Mouse (Mus musculus) gastrocnemius, adult 18-20 months (tissue): ENCODE measurements around the gene Gss. TPM values are rescaled to one million over a fixed set of nuclear protein-coding genes. Genes with fewer than 3 reads are reported as not detected.
"Not testable (repeated sequence)": the region's sequence is repeated elsewhere in the genome, so short reads cannot be mapped to it uniquely, and the experiment has no call there.

Experiments
- DNase-seq: peaks from one replicate; pipeline ENCODE4 v3.0.0; 2021; ENCODE audit warnings: low spot score
- total RNA-seq, 2 experiments: library from RNA; stranded (reverse); gene quantifications; 2 replicates each; pipeline ENCODE4 v1.2.3; 2021

The Gss gene
- total RNA-seq, 2 experiments from 2014 or later, result 5.2 to 6.2 TPM

GRCm38 (mm10) chr2:155619817-155620216 lies 27.2 kb upstream of the Gss start:
- DNase-seq, result peak; percentile 88

- no peak for DNase-seq
Observed at GRCm38 (mm10) chr2:155616971-155617370, 24.4 kb upstream of the Gss start.

GRCm38 (mm10) chr2:155613953-155614352 lies 21.3 kb upstream of the Gss start:
- DNase-seq, result no peak

- DNase-seq, result peak; percentile 56
Observed at GRCm38 (mm10) chr2:155613326-155613755, 20.7 kb upstream of the Gss start.

GRCm38 (mm10) chr2:155611834-155612550 lies 19.4 kb upstream of the Gss start:
- no peak for DNase-seq

- DNase-seq, result no peak
Observed at GRCm38 (mm10) chr2:155610978-155611377, 18.4 kb upstream of the Gss start, which contains the start of gene Myh7b. Gene Myh7b (plus strand): TSS chr2:155611212.

- DNase-seq, result no peak
Observed at GRCm38 (mm10) chr2:155606360-155606759, 13.8 kb upstream of the Gss start.

- DNase-seq, result not testable (repeated sequence)
Observed at GRCm38 (mm10) chr2:155605236-155605589, 12.6 kb upstream of the Gss start.

GRCm38 (mm10) chr2:155604560-155605235 lies 12.1 kb upstream of the Gss start:
- no peak for DNase-seq

- no peak for DNase-seq
Observed at GRCm38 (mm10) chr2:155603707-155604106, 11.1 kb upstream of the Gss start.

GRCm38 (mm10) chr2:155595516-155595915 lies 2.9 kb upstream of the Gss start:
- no peak for DNase-seq

GRCm38 (mm10) chr2:155592854-155593283 lies 259 bp upstream of the Gss start:
- DNase-seq, result no peak

GRCm38 (mm10) chr2:155591676-155592075 lies 934 bp downstream of the Gss start:
- DNase-seq, result no peak

GRCm38 (mm10) chr2:155590876-155591275 lies 1.7 kb downstream of the Gss start:
- no peak for DNase-seq

- DNase-seq, result no peak
Observed at GRCm38 (mm10) chr2:155589521-155589920, 3.1 kb downstream of the Gss start.

GRCm38 (mm10) chr2:155588136-155588535 lies 4.5 kb downstream of the Gss start:
- DNase-seq, result no peak

GRCm38 (mm10) chr2:155585486-155585885 lies 7.1 kb downstream of the Gss start:
- DNase-seq, result no peak

- no peak for DNase-seq
Observed at GRCm38 (mm10) chr2:155585082-155585481, 7.5 kb downstream of the Gss start.

GRCm38 (mm10) chr2:155583927-155584530 lies 8.6 kb downstream of the Gss start:
- peak; percentile 64 for DNase-seq

- no peak for DNase-seq
Observed at GRCm38 (mm10) chr2:155582996-155583395, 9.6 kb downstream of the Gss start.

- no peak for DNase-seq
Observed at GRCm38 (mm10) chr2:155582384-155582995, 10.1 kb downstream of the Gss start.

GRCm38 (mm10) chr2:155580331-155580730 lies 12.3 kb downstream of the Gss start:
- DNase-seq, result no peak
